Mouse (Mus musculus) liver, embryonic 15.5 days (tissue): ENCODE results near the gene St14. TPM values are rescaled to one million over a fixed set of nuclear protein-coding genes. Genes with fewer than 3 reads are reported as not detected.
"Not testable (repeated sequence)": the region's sequence is repeated elsewhere in the genome, so short reads cannot be mapped to it uniquely, and the experiment has no call there.

Source experiments
- ATAC-seq: fragments of 200-750 bp; cut with Nextera tagmentation; 2 replicates; pipeline ENCODE4 v1.8.0; 2017; ENCODE audit warnings: moderate number of reproducible peaks, mild to moderate bottlenecking, moderate library complexity; ENCODE audit not compliant: insufficient read depth
- H3K27ac ChIP-seq: fragments of 300-500 bp; sonication (generic); replicated peaks from 2 replicates; pipeline ENCODE4 v1.5.1; 2015; ENCODE audit warnings: mild to moderate bottlenecking, inconsistent platforms
- H3K27me3 ChIP-seq: fragments of 300-500 bp; sonication (generic); 2 replicates; pipeline ENCODE4 v1.6.1; 2015; ENCODE audit warnings: mild to moderate bottlenecking, inconsistent platforms
- H3K36me3 ChIP-seq: fragments of 300-500 bp; sonication (generic); replicated peaks from 2 replicates; pipeline ENCODE4 v1.6.1; 2015; ENCODE audit warnings: moderate library complexity, mild to moderate bottlenecking, inconsistent platforms
- H3K4me1 ChIP-seq: fragments of 300-500 bp; sonication (generic); replicated peaks from 2 replicates; pipeline ENCODE4 v1.6.1; 2015; ENCODE audit warnings: inconsistent platforms
- H3K4me2 ChIP-seq: fragments of 300-500 bp; sonication (generic); 2 replicates; pipeline ENCODE4 v1.6.1; 2015; ENCODE audit warnings: moderate library complexity, mild to moderate bottlenecking, inconsistent platforms
- H3K4me3 ChIP-seq: fragments of 300-500 bp; sonication (generic); replicated peaks from 2 replicates; pipeline ENCODE4 v1.5.1; 2015; ENCODE audit warnings: mild to moderate bottlenecking, inconsistent platforms
- H3K9ac ChIP-seq: fragments of 300-500 bp; sonication (generic); 2 replicates; pipeline ENCODE4 v1.6.1; 2015; ENCODE audit warnings: moderate library complexity, mild to moderate bottlenecking, inconsistent platforms
- H3K9me3 ChIP-seq: fragments of 300-500 bp; sonication (generic); replicated peaks from 2 replicates; pipeline ENCODE4 v1.6.1; 2016; ENCODE audit warnings: inconsistent platforms
- WGBS: fragments of 180-500 bp; shearing (Covaris S2); methylation state at CpG from one replicate; pipeline ENCODE4 v1.1.7; 2015; ENCODE audit warnings: mixed read lengths; ENCODE audit not compliant: insufficient replicate concordance; 5-methylcytosine and 5-hydroxymethylcytosine counted together
- polyA plus RNA-seq: library from polyadenylated mRNA; unstranded; fragments of >200 nt; fragmentation: Nextera tagmentation; extraction: Ambion mirVana; gene quantifications from 2 replicates; pipeline ENCODE4 v1.2.1, GENCODE M21; 2015

The St14 gene
- 0.46 and 0.55 TPM in 2 replicates for polyA plus RNA-seq

DNA sequence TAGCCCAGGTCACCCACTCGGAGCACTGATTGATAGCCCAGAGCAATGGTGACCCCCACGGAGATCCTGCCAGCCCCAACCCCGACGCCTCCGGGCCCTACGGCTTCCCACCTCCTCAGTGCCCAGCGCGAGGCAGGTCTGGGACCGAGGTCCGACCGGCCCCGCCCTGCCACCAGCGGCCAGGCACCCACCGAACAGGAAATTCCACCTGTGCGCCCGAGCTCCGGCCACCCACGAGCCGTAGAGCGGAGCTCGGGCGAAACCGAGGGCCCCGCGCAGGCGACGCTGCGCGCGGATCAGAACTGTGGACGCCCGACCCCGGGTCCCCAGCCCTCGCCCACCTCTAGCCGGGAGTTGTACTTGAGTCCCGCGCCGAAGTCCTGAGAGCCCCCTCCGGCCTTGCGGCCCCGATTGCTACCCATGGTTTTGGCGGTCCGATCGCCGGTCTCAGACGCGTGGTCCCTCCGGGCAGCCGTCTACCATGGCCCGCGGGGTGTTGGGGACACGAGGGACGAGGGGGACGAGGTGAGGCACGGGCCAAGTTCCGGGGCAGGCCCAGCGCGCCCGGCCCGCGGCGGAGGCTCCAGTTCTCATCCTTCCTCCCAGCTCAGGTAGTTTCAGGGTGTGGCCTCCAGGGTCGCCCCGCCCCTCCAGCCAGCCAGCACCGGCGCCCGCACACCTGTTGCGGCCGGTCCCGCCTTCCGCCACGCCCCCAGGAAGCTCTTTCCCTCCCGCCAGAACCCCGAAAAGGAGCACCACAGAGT is at the start of gene St14:
St14 (minus strand) TSS at position 649 of the 764 bp plus-strand sequence.
- H3K27me3 ChIP-seq = peaks cover 92% of the 10 kb centered on the region
- H3K4me2 ChIP-seq = peak within 1 kb of the TSS; percentile 72
- no peaks in the 10 kb centered on the region for H3K9me3 ChIP-seq
- no peak for ATAC-seq
- H3K27ac ChIP-seq = no peak within 1 kb of the TSS
- H3K36me3 ChIP-seq = no peaks in the 10 kb centered on the region
- no peak within 1 kb of the TSS for H3K9ac ChIP-seq
- WGBS = under 1% methylated on average over 74 of the region's 74 CpGs
- H3K4me3 ChIP-seq = peak within 1 kb of the TSS; percentile 47
- H3K4me1 ChIP-seq = peaks cover 18% of the 10 kb centered on the region

DNA sequence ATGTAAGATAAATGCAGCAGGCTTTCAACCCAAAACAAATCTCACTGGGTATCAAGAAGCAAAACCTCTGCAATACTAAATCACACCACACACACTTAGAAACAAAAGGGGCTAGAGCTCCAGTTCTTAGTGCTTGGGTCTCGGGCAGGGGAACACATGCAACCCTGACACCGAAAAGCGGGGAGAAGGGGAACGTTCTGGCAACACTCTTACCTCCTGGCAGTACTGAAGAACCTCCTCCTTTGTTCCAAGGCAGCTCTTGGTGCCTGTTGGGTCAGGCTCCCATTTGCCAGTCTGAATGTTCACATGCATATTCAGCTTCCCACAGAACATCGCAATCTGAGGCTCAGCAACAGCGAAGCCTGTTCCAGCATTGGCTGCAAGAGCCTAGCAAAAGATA is 46.0 kb upstream of the St14 start:
- H3K27me3 ChIP-seq = no peaks in the 10 kb centered on the region

DNA sequence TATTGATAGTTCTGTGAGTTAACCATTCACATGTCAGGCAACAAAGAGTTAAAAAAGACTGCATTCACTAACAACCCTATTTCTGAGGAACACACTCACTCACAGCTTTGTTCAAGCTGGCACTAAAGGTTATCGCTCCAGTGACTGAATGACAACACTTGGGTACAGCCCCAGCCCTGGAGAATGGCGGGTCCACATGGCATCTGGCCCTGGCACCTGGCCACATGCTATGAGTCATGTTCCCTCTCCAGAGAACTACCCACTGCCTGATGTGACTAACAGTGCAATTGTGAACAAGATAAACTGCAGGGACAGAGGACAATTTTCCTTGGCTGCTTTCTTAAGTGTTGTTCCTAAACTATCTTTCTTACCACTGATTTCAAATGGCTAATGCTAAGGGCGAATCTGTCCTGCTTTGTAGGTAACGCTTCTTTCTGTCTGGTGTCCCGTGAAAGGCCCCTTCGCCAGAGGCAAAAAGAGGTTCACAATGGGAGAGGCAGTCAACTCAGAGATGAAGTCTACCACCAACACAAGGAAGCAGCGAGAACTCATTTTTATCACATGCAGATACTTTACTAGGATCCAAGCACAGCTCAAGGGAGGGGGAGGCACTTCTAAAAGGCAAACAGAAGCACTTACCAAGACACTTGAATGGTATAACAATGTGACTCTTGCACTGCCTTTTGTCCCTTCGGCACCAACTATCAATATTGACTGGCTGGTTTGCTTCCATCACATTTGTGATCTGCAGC is 44.9 kb upstream of the St14 start:
- no peaks in the 10 kb centered on the region for H3K27me3 ChIP-seq
- H3K9me3 ChIP-seq = no peaks in the 10 kb centered on the region
- H3K36me3 ChIP-seq = peaks cover 55% of the 10 kb centered on the region
- ATAC-seq = no peak
- H3K9ac ChIP-seq = no peak overlapping the region
- 83% methylated on average over 8 of the region's 8 CpGs for WGBS
- no peak overlapping the region for H3K4me2 ChIP-seq
- no peak overlapping the region for H3K27ac ChIP-seq
- H3K4me1 ChIP-seq = peaks cover 8% of the 10 kb centered on the region; the same call in 1 of the 2 replicates
- no peak overlapping the region for H3K4me3 ChIP-seq

More for the DNA sequence above, 46.0 kb upstream of the St14 start:
- Histone ChIP-seq H3K27ac (no peak overlapping the region), H3K9me3 (no peaks in the 10 kb centered on the region), H3K4me1 (peaks cover 15% of the 10 kb centered on the region; the same call in 1 of the 2 replicates), H3K4me3 (no peak overlapping the region), H3K36me3 (peaks cover 44% of the 10 kb centered on the region), H3K9ac (no peak overlapping the region), H3K4me2 (no peak overlapping the region)
- 87% methylated on average over 6 of the region's 6 CpGs for WGBS
- no peak for ATAC-seq

DNA sequence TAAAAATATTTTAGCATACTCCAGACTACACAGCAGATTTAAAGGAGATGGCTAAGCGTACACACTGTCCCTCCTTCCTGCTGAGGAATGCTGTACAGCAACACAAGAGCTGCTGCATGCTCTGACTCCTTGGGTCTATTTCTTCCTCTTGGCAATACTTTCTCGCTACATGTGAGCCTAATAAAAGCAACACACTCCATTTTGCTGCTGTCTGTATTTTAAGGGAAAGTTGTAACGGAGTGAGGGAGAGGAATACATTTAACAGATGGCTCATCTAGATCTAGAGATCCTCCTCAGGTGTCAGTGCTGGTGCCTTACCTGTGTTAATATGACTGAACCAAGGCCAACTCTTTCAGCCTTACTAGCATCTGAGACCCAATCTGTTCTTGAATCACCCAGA is 44.3 kb upstream of the St14 start:
- no peak overlapping the region for H3K4me2 ChIP-seq
- WGBS = 85% methylated on average over 3 of the region's 3 CpGs
- H3K27ac ChIP-seq = no peak overlapping the region
- no peaks in the 10 kb centered on the region for H3K9me3 ChIP-seq
- H3K4me3 ChIP-seq = no peak overlapping the region
- H3K9ac ChIP-seq = no peak overlapping the region
- no peak for ATAC-seq
- H3K4me1 ChIP-seq = peaks cover 4% of the 10 kb centered on the region; the same call in 1 of the 2 replicates
- no peaks in the 10 kb centered on the region for H3K27me3 ChIP-seq
- H3K36me3 ChIP-seq = peaks cover 60% of the 10 kb centered on the region

DNA sequence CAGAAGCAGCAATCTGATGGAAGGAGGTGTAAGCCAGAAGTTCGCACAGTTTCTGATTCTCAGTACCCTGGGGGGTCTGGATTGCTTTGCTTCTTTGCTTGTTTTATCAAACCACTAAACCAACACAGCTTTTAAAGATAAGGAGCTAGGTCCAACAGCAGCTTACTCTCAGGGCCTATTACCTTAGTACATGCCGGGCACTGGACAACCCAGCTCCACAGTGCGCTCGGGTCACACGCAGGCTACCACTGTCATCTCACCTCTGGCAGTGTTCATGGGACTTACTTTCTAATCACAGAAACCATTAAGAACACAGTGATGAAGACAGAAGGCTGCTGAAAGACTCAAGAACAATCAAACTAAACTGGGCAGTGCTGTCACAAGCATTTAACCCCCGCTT is 43.7 kb upstream of the St14 start:
- Histone ChIP-seq H3K4me2 (no peak overlapping the region), H3K4me3 (no peak overlapping the region), H3K9me3 (no peaks in the 10 kb centered on the region), H3K27me3 (no peaks in the 10 kb centered on the region), H3K4me1 (peaks cover 4% of the 10 kb centered on the region; the same call in 1 of the 2 replicates), H3K27ac (no peak overlapping the region), H3K9ac (no peak overlapping the region), H3K36me3 (peaks cover 64% of the 10 kb centered on the region)
- 74% methylated on average over 6 of the region's 6 CpGs for WGBS
- no peak for ATAC-seq

DNA sequence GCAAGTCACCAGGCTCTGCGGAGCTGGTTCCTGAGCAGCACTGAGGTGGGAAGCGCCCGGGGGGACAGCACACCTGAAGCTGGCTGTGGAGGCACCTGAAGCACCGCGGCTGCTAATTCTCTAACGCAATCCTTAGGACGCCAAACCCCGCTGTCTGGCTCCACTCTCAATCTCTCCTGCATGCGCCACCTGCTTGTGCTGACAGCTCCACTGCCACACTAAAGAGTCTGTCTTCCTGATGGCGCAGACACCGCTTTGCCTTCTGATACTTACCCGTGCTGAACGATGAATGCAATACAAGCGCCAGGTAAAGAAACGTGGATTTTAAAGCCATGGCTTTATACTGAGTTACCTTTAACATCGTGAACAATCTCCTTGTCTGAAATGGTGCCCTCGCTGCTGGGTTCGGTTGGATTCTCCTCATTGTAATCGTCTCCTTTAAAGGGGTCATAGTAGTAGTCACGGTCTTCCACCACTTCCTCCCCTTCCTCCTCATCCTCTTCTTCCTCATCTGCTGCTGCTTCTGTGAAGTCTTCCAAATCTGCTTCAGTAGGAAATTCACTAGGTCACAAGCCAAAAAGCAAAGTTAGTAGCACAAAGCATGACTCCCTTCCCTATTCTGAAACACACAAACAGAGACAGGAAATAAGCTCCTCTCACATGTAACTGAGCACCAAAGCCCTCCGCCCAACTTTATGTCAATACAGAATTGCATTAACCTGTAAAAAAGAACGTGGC is 36.9 kb upstream of the St14 start:
- H3K27me3 ChIP-seq = no peaks in the 10 kb centered on the region
- H3K36me3 ChIP-seq = peaks cover 77% of the 10 kb centered on the region
- H3K9ac ChIP-seq = no peak overlapping the region
- H3K4me2 ChIP-seq = no peak overlapping the region
- 0 out of 2 replicates have a peak, but pooled peaks cover 3% of the 10 kb centered on the region for H3K4me1 ChIP-seq
- no peak for ATAC-seq
- H3K4me3 ChIP-seq = no peak overlapping the region
- no peaks in the 10 kb centered on the region for H3K9me3 ChIP-seq
- H3K27ac ChIP-seq = no peak overlapping the region
- WGBS = 86% methylated on average over 22 of the region's 22 CpGs

DNA sequence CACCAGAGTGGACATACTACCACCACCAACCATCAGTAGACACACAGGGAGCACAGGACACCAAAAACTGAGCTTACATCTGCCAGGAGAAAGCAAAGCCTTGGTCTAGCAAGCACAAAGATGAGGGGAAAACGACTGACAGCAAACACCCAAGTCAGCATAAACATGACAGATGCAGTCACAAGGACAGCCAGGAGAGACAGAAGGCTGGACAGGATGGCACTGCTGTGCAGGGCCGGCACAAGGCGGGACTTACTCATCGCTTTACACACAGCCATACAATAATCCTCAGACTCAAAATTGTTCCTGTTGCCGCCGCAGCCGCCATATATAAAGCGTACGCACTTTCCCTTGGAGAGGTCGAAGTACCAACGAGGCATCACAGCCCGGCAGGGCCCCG is 35.7 kb upstream of the St14 start:
- no peak overlapping the region for H3K9ac ChIP-seq
- H3K4me2 ChIP-seq = no peak overlapping the region
- H3K4me3 ChIP-seq = no peak overlapping the region
- H3K27me3 ChIP-seq = no peaks in the 10 kb centered on the region
- H3K9me3 ChIP-seq = no peaks in the 10 kb centered on the region
- H3K27ac ChIP-seq = no peak overlapping the region
- H3K36me3 ChIP-seq = peaks cover 84% of the 10 kb centered on the region
- H3K4me1 ChIP-seq = 0 out of 2 replicates have a peak, but pooled peaks cover 3% of the 10 kb centered on the region
- ATAC-seq = no peak
- 94% methylated on average over 13 of the region's 13 CpGs for WGBS

DNA sequence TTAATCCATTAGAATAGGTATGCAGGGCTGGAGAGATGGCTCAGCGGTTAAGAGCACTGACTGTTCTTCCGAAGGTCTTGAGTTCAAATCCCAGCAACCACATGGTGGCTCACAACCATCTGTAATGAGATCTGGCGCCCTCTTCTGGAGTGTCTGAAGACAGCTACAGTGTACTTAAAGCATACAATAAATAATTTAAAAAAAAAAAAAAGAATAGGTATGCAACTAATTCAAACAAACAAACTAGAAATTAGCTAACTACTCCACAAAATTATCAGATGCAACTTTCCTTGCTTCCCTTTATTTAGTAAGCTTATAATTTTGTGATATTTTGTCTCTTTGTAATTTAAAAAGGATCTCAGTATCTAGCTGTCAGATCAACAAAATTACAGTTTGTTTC is 33.9 kb upstream of the St14 start:
- not testable (repeated sequence) for H3K9me3 ChIP-seq, H3K9ac ChIP-seq, ATAC-seq, H3K4me2 ChIP-seq, H3K27me3 ChIP-seq, H3K27ac ChIP-seq, H3K4me3 ChIP-seq, H3K4me1 ChIP-seq
- H3K36me3 ChIP-seq = peaks cover 87% of the 10 kb centered on the region
- WGBS = 66% methylated on average over 3 of the region's 3 CpGs

DNA sequence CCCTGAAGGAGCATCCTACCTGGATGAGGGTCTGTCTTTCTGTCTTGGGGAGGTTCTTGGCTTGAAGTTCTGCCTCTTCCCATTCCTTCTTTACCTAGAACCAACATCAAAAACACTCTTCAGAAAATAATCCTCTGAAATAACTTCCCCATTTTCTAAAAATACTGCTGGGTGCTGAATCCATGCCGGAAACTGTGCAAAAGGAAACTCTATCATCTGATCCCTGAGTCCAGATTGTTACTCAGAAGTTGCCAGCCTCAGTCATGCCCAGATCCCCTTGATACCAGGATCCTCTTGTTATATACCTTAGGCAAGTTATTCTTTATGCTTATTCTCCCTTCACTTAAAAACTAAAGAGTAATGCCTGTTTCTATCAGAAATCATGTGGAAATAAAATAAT is 31.7 kb upstream of the St14 start:
- ATAC-seq = no peak
- H3K27ac ChIP-seq = no peak overlapping the region
- H3K4me1 ChIP-seq = 0 out of 2 replicates have a peak, but pooled peaks cover 3% of the 10 kb centered on the region
- no peaks in the 10 kb centered on the region for H3K9me3 ChIP-seq
- no peaks in the 10 kb centered on the region for H3K27me3 ChIP-seq
- WGBS = 41% methylated on average over 1 of the region's 1 CpGs
- no peak overlapping the region for H3K9ac ChIP-seq
- no peak overlapping the region for H3K4me3 ChIP-seq
- no peak overlapping the region for H3K4me2 ChIP-seq
- H3K36me3 ChIP-seq = peaks cover 93% of the 10 kb centered on the region

DNA sequence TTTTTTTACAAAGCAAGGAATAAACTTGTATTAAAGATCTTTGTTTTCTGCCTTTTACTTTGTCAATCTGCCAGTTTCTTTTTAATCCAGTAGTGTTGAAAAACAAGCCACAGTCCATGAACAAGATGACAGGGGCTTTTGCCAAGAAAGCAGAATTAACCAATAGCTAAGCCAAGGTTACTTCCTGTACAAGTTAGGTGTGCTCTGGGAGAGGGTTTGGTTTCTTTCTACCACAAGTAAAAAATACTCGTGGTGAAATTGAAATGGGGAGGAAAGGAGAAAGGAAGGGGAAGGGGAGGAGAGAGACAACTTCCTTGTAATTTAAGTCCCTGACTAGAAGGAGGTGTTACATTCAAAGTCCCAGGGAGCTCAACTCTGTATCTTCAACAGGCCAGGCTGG is 31.3 kb upstream of the St14 start:
- H3K27me3 ChIP-seq = no peaks in the 10 kb centered on the region
- no peak overlapping the region for H3K4me3 ChIP-seq
- 22% methylated on average over 1 of the region's 1 CpGs for WGBS
- no peaks in the 10 kb centered on the region for H3K9me3 ChIP-seq
- H3K27ac ChIP-seq = no peak overlapping the region
- H3K9ac ChIP-seq = no peak overlapping the region
- H3K4me2 ChIP-seq = no peak overlapping the region
- no peak for ATAC-seq
- H3K36me3 ChIP-seq = peaks cover 93% of the 10 kb centered on the region
- 0 out of 2 replicates have a peak, but pooled peaks cover 3% of the 10 kb centered on the region for H3K4me1 ChIP-seq

DNA sequence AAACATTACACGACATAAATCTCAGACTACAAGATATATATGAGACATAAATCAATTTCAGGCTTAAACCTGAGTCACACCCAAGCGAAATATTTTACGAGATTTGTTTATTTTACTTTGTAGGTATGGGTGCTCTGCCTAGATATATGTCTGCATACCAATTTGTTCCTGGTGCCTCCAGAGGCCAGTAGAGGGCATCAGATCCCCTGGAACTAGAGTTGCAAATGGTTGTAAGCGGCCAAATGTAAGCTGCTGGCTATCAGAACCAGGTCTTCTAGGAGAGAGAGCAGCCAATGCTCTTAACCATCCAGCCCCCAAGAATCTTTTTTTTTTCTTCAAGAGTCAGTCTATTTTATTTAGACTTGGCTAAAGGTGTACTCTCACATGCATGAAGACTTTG is 28.3 kb upstream of the St14 start:
- H3K4me1 ChIP-seq = 0 out of 2 replicates have a peak, but pooled peaks cover 3% of the 10 kb centered on the region

More for the DNA sequence above, 28.3 kb upstream of the St14 start:
- 74% methylated on average over 4 of the region's 4 CpGs for WGBS
- Histone ChIP-seq H3K9me3 (no peaks in the 10 kb centered on the region), H3K27ac (no peak overlapping the region), H3K4me3 (no peak overlapping the region), H3K27me3 (no peaks in the 10 kb centered on the region), H3K4me2 (no peak overlapping the region), H3K36me3 (peaks cover 98% of the 10 kb centered on the region), H3K9ac (no peak overlapping the region)
- no peak for ATAC-seq
